In genomic region chr10:116260658-116261433, GRCm38 (mm10) we compare ENCODE assay signal across 8 mouse cellular contexts. TPM values are rescaled to one million over a fixed set of nuclear protein-coding genes. Genes with fewer than 3 reads are reported as not detected.
DNase-seq lines count a peak whose midpoint lies in the region; ATAC-seq lines count a peak whose summit lies in the region.

No protein-coding gene starts in this region.

- no peak for DNase-seq in hindbrain, embryonic 10.5 days (ENCODE audit: low spot score)
- DNase-seq in hindbrain, embryonic 14.5 days (ENCODE audit: low spot score), result no peak
- peak; percentile 52 for DNase-seq in ES-CJ7 (ENCODE audit: low read depth, low spot score)
- DNase-seq in left cerebral cortex, postnatal 25 days (ENCODE audit: low spot score in 2 of 2), result peak; percentile 46 to 79
- DNase-seq in natural killer cell, adult 2 months (ENCODE audit: low spot score in 2 of 2), result no peak
- no peak for DNase-seq in thymus, postnatal 14 days

- 77% methylated on average over 13 of the region's 13 CpGs for WGBS in hindbrain, embryonic 10.5 days
- WGBS in hindbrain, embryonic 14.5 days, result 72% methylated on average over 13 of the region's 13 CpGs
- 10% methylated on average over 13 of the region's 13 CpGs for WGBS in heart, embryonic 15.5 days

- ATAC-seq in hindbrain, embryonic 14.5 days (ENCODE audit: low FRiP score), result no peak
- ATAC-seq in common myeloid progenitor, adult 5-6 weeks (replicated peaks; ENCODE audit: low read depth, poor library complexity, severe bottlenecking), result peak; percentile 65
- ATAC-seq in heart, embryonic 15.5 days (replicated peaks; ENCODE audit: insufficient number of reproducible peaks, insufficient read depth, low FRiP score, low read depth), result peak; percentile 85

- no peak overlapping the region for H3K9ac ChIP-seq in hindbrain, embryonic 14.5 days
- no peak overlapping the region for H3K9ac ChIP-seq in heart, embryonic 15.5 days

- intact Hi-C loops in left cerebral cortex, postnatal 25 days (cut with DNase I), result no loop called here

- no peaks in the 10 kb centered on the region for H3K9me3 ChIP-seq in hindbrain, embryonic 10.5 days
- no peaks in the 10 kb centered on the region for H3K9me3 ChIP-seq in hindbrain, embryonic 14.5 days (ENCODE audit: control insufficient read depth, low read length)
- no peaks in the 10 kb centered on the region for H3K9me3 ChIP-seq in heart, embryonic 15.5 days (replicated peaks)

- H3K4me2 ChIP-seq in hindbrain, embryonic 14.5 days (replicated peaks), result no peak overlapping the region
- peak overlapping the region; percentile 40 for H3K4me2 ChIP-seq in heart, embryonic 15.5 days

- H3K4me1 ChIP-seq in hindbrain, embryonic 10.5 days (replicated peaks), result peaks cover 11% of the 10 kb centered on the region; the same call in 1 of the 2 replicates
- no peaks in the 10 kb centered on the region for H3K4me1 ChIP-seq in hindbrain, embryonic 14.5 days (replicated peaks; ENCODE audit: control insufficient read depth, insufficient read depth, low read length)
- peaks cover 22% of the 10 kb centered on the region for H3K4me1 ChIP-seq in heart, embryonic 15.5 days (replicated peaks)

- H3K27me3 ChIP-seq in hindbrain, embryonic 10.5 days (ENCODE audit: insufficient read depth, poor library complexity, severe bottlenecking), result no peaks in the 10 kb centered on the region
- no peaks in the 10 kb centered on the region for H3K27me3 ChIP-seq in hindbrain, embryonic 14.5 days (ENCODE audit: control insufficient read depth, insufficient read depth, low read length)
- no peaks in the 10 kb centered on the region for H3K27me3 ChIP-seq in heart, embryonic 15.5 days

- H3K36me3 ChIP-seq in hindbrain, embryonic 10.5 days, result no peaks in the 10 kb centered on the region
- H3K36me3 ChIP-seq in hindbrain, embryonic 14.5 days (replicated peaks; ENCODE audit: control insufficient read depth, insufficient read depth), result no peaks in the 10 kb centered on the region
- no peaks in the 10 kb centered on the region for H3K36me3 ChIP-seq in heart, embryonic 15.5 days

- 0 out of 2 replicates have a peak overlapping the region, but pooled peaks have one; percentile 45 for H3K27ac ChIP-seq in hindbrain, embryonic 10.5 days
- H3K27ac ChIP-seq in hindbrain, embryonic 14.5 days, result no peak overlapping the region
- peak overlapping the region; percentile 90 for H3K27ac ChIP-seq in heart, embryonic 15.5 days

- H3K4me3 ChIP-seq in hindbrain, embryonic 10.5 days, result no peak overlapping the region
- no peak overlapping the region for H3K4me3 ChIP-seq in hindbrain, embryonic 14.5 days (replicated peaks; ENCODE audit: low read length)
- H3K4me3 ChIP-seq in heart, embryonic 15.5 days, result no peak overlapping the region

RNA-seq across cellular contexts. Expression of gene Ptprb, which starts 14.5 kb away (rescaled TPM):
- polyA plus RNA-seq in hindbrain, embryonic 10.5 days (2016; fragmentation: Nextera tagmentation; extraction: Ambion mirVana), result 2.1 and 2.2 TPM in 2 replicates
- 4.4 and 5.0 TPM in 2 replicates for polyA plus RNA-seq in hindbrain, embryonic 14.5 days (2014; fragmentation: Nextera tagmentation; extraction: Ambion mirVana)
- not detected in 2 replicates for total RNA-seq in common myeloid progenitor, adult 5-6 weeks (2017)
- 6.6 and 7.4 TPM in 2 replicates for polyA plus RNA-seq in heart, embryonic 15.5 days (2015; fragmentation: Nextera tagmentation; extraction: Ambion mirVana)
- total RNA-seq in left cerebral cortex, postnatal 25 days (2021), result 10 to 100 TPM; 16.3 to 23.0 TPM

Comparison
In these comparisons a context has a peak if more than half of its experiments do, and no peak if none do; other contexts are left out.
1. DNase-seq: peak in ES-CJ7 (single experiment) and left cerebral cortex, postnatal 25 days (2 of 2); none in hindbrain, embryonic 10.5 days (single experiment), hindbrain, embryonic 14.5 days (single experiment), natural killer cell, adult 2 months (0 of 2) and thymus, postnatal 14 days (single experiment).